Mouse (Mus musculus) lung, postnatal 0 days (tissue): ENCODE measurements around the gene Oser1.

Experiments used
- CTCF ChIP-seq: IDR thresholded peaks from 2 replicates; pipeline ENCODE4 v1.5.1; 2016; ENCODE audit warnings: antibody characterized with exemption, mild to moderate bottlenecking
- EP300 ChIP-seq: IDR thresholded peaks from 2 replicates; pipeline ENCODE4 v1.6.1; 2016; ENCODE audit warnings: antibody characterized with exemption, mild to moderate bottlenecking, control low read depth

DNA sequence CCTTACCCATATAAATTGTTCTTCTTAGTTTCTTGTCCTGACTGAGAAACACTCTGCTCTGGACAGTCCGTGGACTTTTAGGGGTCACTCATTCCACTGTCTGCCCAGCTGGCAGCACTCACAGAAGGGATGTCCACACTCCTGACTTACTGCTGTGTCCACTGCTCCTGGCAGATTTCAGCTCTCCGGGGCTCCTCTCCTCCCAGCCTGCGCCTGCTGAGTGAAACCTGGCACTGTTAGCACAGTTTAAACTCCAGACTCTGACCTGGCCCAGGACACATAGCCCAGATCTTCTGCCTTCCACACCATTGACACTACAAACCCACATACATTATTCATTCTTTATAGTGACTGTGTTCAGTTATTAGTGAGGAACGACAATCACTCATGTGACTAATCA, 39.5 kb upstream of the Oser1 start:
- TF ChIP-seq CTCF (no peak), EP300 (no peak)
